Comparison of ENCODE assay signal across 7 mouse cellular contexts in the genomic region with DNA sequence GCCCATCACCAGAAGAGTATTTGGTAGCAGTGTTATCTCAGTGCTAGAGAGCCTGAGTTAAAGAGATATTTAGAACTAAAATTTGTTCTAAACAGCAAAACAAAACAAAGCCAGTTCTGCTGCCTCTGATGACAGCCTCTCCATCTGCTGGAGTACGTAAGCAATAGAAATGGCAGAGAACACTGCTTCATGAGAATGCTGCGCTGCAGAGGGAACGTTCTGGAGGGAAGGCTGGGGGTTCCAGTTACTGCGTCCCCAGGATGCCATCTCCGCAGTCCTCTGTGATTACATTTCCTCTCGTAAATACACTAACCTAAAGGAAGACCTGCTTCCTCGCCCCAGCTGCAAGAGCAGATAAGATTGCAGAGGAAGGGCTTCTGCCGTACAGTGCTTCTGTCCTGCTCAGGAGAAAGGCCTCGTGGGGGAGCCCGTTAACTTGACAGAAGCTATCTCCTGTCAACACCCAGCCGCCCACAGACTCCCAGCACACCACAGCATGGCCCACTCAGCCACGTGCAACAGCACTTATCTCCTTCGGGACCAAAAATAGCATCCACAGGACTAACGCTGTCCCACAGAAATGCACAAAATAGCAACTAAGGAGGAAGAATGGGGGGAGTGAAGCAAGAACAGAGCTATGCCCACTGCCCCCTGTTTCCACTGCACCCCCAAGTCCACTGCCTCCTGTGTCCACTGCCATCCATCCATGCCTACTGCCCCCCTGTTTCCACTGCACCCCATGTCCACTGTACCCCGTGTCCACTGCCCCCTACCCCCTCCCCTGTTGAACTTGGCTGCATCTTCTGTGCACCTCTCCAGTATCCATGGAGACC. TPM values are rescaled to one million over a fixed set of nuclear protein-coding genes. Genes with fewer than 3 reads are reported as not detected.
A peak's percentile ranks its signal among the peaks of the same experiment; 100 is the strongest.
DNase-seq lines count a peak whose midpoint lies in the region; ATAC-seq and TF ChIP-seq lines count a peak whose summit lies in the region.

No protein-coding gene starts in this region.

- no peak overlapping the region for H3K9ac ChIP-seq in liver, embryonic 12.5 days
- no peak overlapping the region for H3K9ac ChIP-seq in forebrain, embryonic 13.5 days

- H3K36me3 ChIP-seq in G1E (replicated peaks), result peaks cover 87% of the 10 kb centered on the region
- H3K36me3 ChIP-seq in liver, embryonic 12.5 days, result peaks cover 91% of the 10 kb centered on the region
- H3K36me3 ChIP-seq in forebrain, embryonic 13.5 days (ENCODE audit: poor library complexity, severe bottlenecking), result peaks cover 83% of the 10 kb centered on the region

- H3K4me3 ChIP-seq in G1E (ENCODE audit: low read depth, low read length), result peak overlapping the region; percentile 64; the same call in 1 of the 2 replicates
- H3K4me3 ChIP-seq in liver, embryonic 12.5 days, result no peak overlapping the region
- H3K4me3 ChIP-seq in forebrain, embryonic 13.5 days, result no peak overlapping the region

- no peaks in the 10 kb centered on the region for H3K27me3 ChIP-seq in G1E (ENCODE audit: insufficient read depth, low read length)
- peaks cover 11% of the 10 kb centered on the region; the same call in 1 of the 2 replicates for H3K27me3 ChIP-seq in liver, embryonic 12.5 days (replicated peaks)
- no peaks in the 10 kb centered on the region for H3K27me3 ChIP-seq in forebrain, embryonic 13.5 days

- no peak for TF ChIP-seq CTCF in G1E (IDR thresholded peaks at IDR 0.05; ENCODE audit: low read depth, low read length)

- 7% methylated on average over 15 of the region's 15 CpGs for WGBS in liver, embryonic 12.5 days (ENCODE audit: insufficient replicate concordance)
- 84% methylated on average over 15 of the region's 15 CpGs for WGBS in forebrain, embryonic 13.5 days

- DNase-seq in G1E (ENCODE audit: low spot score), result peak; percentile 73
- peak; percentile 62 for DNase-seq in c-Kit-positive CD71-negative TER-119-negative erythroid progenitor cells, embryonic 14.5 days (ENCODE audit: low read depth)
- DNase-seq in heart, postnatal 14 days, result peak; percentile 50 to 54
- DNase-seq in thymus, postnatal 10 days (ENCODE audit: low spot score in 2 of 2), result peak; percentile 67 to 70
- DNase-seq in Muller cell, postnatal 12 days (ENCODE audit: inconsistent ontology term), result no peak

- H3K27ac ChIP-seq in liver, embryonic 12.5 days, result peak overlapping the region; percentile 26; the same call in 1 of the 2 replicates
- no peak overlapping the region for H3K27ac ChIP-seq in forebrain, embryonic 13.5 days

- H3K9me3 ChIP-seq in G1E (replicated peaks), result no peaks in the 10 kb centered on the region
- H3K9me3 ChIP-seq in liver, embryonic 12.5 days (replicated peaks), result no peaks in the 10 kb centered on the region
- no peaks in the 10 kb centered on the region for H3K9me3 ChIP-seq in forebrain, embryonic 13.5 days (replicated peaks)

- intact Hi-C loops in heart, postnatal 14 days (cut with DNase I), result no loop called here

- H3K4me1 ChIP-seq in G1E (ENCODE audit: insufficient read depth, low read depth, low read length), result peaks cover 66% of the 10 kb centered on the region
- peaks cover 47% of the 10 kb centered on the region for H3K4me1 ChIP-seq in liver, embryonic 12.5 days
- H3K4me1 ChIP-seq in forebrain, embryonic 13.5 days, result peaks cover 33% of the 10 kb centered on the region

- H3K4me2 ChIP-seq in liver, embryonic 12.5 days, result peak overlapping the region; percentile 48
- H3K4me2 ChIP-seq in forebrain, embryonic 13.5 days, result no peak overlapping the region

- ATAC-seq in G1E (ENCODE audit: extremely low read depth, insufficient number of reproducible peaks, low FRiP score, poor library complexity, severe bottlenecking), result peak; percentile 95
- peak; percentile 90 for ATAC-seq in liver, embryonic 12.5 days
- ATAC-seq in forebrain, embryonic 13.5 days, result no peak

RNA-seq across cellular contexts. Expression of a gene that starts 28.3 kb away (rescaled TPM):
- total RNA-seq in G1E (2014; fragmentation: Nextera tagmentation) (not detected in 2 replicates), G1E (2017) (not detected in 2 replicates)
- not detected in 2 replicates for polyA plus RNA-seq in G1E (2012)
- not detected for total RNA-seq in heart, postnatal 14 days (2021)
- 0.10 TPM in 1 of 2 replicates, not detected in the other for polyA plus RNA-seq in liver, embryonic 12.5 days (2016; fragmentation: Nextera tagmentation; extraction: Ambion mirVana)
- polyA plus RNA-seq in forebrain, embryonic 13.5 days (2015; fragmentation: Nextera tagmentation; extraction: Ambion mirVana), result 40.5 and 52.8 TPM in 2 replicates

RNA-seq across cellular contexts. Expression of a gene that starts 33.2 kb away (rescaled TPM):
- 14.9 and 24.2 TPM in 2 replicates for total RNA-seq in G1E (2014; fragmentation: Nextera tagmentation)
- total RNA-seq in G1E (2017), result 27.8 and 28.6 TPM in 2 replicates
- 0.41 and 0.63 TPM in 2 replicates for polyA plus RNA-seq in G1E (2012)
- total RNA-seq in heart, postnatal 14 days (2021), result 1 to 10 TPM in 1 of 2 experiments, under 1 TPM in 1; 0.55 to 1.5 TPM
- polyA plus RNA-seq in liver, embryonic 12.5 days (2016; fragmentation: Nextera tagmentation; extraction: Ambion mirVana), result 13.8 and 14.4 TPM in 2 replicates
- polyA plus RNA-seq in forebrain, embryonic 13.5 days (2015; fragmentation: Nextera tagmentation; extraction: Ambion mirVana), result 10.3 and 11.4 TPM in 2 replicates

Comparison
In these comparisons a context has a peak if more than half of its experiments do, and no peak if none do; other contexts are left out.
1. RNA of a gene that starts 28.3 kb away (polyA plus RNA-seq): 40.5 to 52.8 TPM in forebrain, embryonic 13.5 days; 0.10 TPM in liver, embryonic 12.5 days and not detected in G1E; every median in the first group is over 10 times any median in the second.